Mouse (Mus musculus): ENCODE data around the gene Acaca. TPM values are rescaled to one million over a fixed set of nuclear protein-coding genes. Genes with fewer than 3 reads are reported as not detected.

Gene Acaca
- total RNA-seq, 2 experiments from 2014 or later, result 11.4 to 17.3 TPM

- DNase-seq (ENCODE audit: low spot score), result no peak
Observed at GRCm38 (mm10) chr11:84146081-84146480, 16.6 kb downstream of the Acaca start.

GRCm38 (mm10) chr11:84150884-84151283 lies 21.4 kb downstream of the Acaca start:
- DNase-seq (ENCODE audit: low spot score), result no peak

GRCm38 (mm10) chr11:84156535-84157262 lies 27.2 kb downstream of the Acaca start:
- no peak for DNase-seq (ENCODE audit: low spot score)

- no peak for DNase-seq (ENCODE audit: low spot score)
Observed at GRCm38 (mm10) chr11:84164123-84164522, 34.7 kb downstream of the Acaca start.

GRCm38 (mm10) chr11:84164561-84164960 lies 35.1 kb downstream of the Acaca start:
- no peak for DNase-seq (ENCODE audit: low spot score)

- no peak for DNase-seq (ENCODE audit: low spot score)
Observed at GRCm38 (mm10) chr11:84167046-84167526, 37.6 kb downstream of the Acaca start, which contains the start of gene Gm11437. Gene Gm11437 (minus strand): TSS chr11:84167476.

GRCm38 (mm10) chr11:84168701-84169288 lies 39.3 kb downstream of the Acaca start:
- DNase-seq (ENCODE audit: low spot score), result peak; percentile 32

GRCm38 (mm10) chr11:84172539-84173435 lies 43.3 kb downstream of the Acaca start:
- DNase-seq (ENCODE audit: low spot score), result no peak

- no peak for DNase-seq (ENCODE audit: low spot score)
Observed at GRCm38 (mm10) chr11:84178571-84178970, 49.1 kb downstream of the Acaca start.

GRCm38 (mm10) chr11:84179226-84179953 lies 49.9 kb downstream of the Acaca start:
- DNase-seq (ENCODE audit: low spot score), result peak; percentile 96

- peak; percentile 67 for DNase-seq (ENCODE audit: low spot score)
Observed at GRCm38 (mm10) chr11:84179954-84180598, 50.6 kb downstream of the Acaca start.

GRCm38 (mm10) chr11:84181286-84181685 lies 51.8 kb downstream of the Acaca start:
- DNase-seq (ENCODE audit: low spot score), result no peak

- no peak for DNase-seq (ENCODE audit: low spot score)
Observed at GRCm38 (mm10) chr11:84188530-84188929, 59.1 kb downstream of the Acaca start.

- DNase-seq (ENCODE audit: low spot score), result no peak
Observed at GRCm38 (mm10) chr11:84190581-84191233, 61.2 kb downstream of the Acaca start.

- DNase-seq (ENCODE audit: low spot score), result no peak
Observed at GRCm38 (mm10) chr11:84193249-84193648, 63.8 kb downstream of the Acaca start.

- DNase-seq (ENCODE audit: low spot score), result no peak
Observed at GRCm38 (mm10) chr11:84194751-84195150, 65.3 kb downstream of the Acaca start.

- peak; percentile 60 for DNase-seq (ENCODE audit: low spot score)
Observed at GRCm38 (mm10) chr11:84197607-84198402, 68.3 kb downstream of the Acaca start.

- DNase-seq (ENCODE audit: low spot score), result no peak
Observed at GRCm38 (mm10) chr11:84205776-84206175, 76.3 kb downstream of the Acaca start.

- no peak for DNase-seq (ENCODE audit: low spot score)
Observed at GRCm38 (mm10) chr11:84210876-84211275, 81.4 kb downstream of the Acaca start.

Data from gastrocnemius, adult 18-20 months (tissue).